Mouse (Mus musculus) lung, postnatal 0 days (tissue): ENCODE data around the gene Cyp2c37.

Source experiments
- CTCF ChIP-seq: IDR thresholded peaks from 2 replicates; pipeline ENCODE4 v1.5.1; 2016; ENCODE audit warnings: antibody characterized with exemption, mild to moderate bottlenecking
- EP300 ChIP-seq: IDR thresholded peaks from 2 replicates; pipeline ENCODE4 v1.6.1; 2016; ENCODE audit warnings: antibody characterized with exemption, mild to moderate bottlenecking, control low read depth

DNA sequence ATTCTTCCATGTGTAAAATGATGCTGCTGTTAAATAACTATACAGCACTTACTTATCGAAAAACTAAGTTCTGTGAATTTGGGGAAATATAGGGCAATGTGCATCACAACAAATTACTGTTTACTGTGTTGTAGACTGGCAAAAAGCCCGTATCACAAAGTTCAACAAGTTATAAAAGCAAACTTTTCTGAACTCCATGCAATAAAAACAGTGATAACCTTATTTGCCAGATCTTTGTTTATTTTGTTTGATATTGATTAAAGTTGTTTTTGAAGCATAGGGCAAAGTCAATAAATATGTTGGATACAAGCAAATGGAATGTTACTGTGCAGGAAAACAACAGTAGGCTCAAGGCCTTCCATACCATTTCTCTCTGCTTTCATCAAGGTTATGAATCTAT, 2.8 kb upstream of the Cyp2c37 start:
- TF ChIP-seq EP300 (no peak), CTCF (no peak)
